Mouse (Mus musculus): Measurements from ENCODE around the gene Vkorc1l1. TPM values are rescaled to one million over a fixed set of nuclear protein-coding genes. Genes with fewer than 3 reads are reported as not detected.

The Vkorc1l1 gene
- polyA plus RNA-seq, 1 experiment from 2014 or later: 41.3 TPM

DNA sequence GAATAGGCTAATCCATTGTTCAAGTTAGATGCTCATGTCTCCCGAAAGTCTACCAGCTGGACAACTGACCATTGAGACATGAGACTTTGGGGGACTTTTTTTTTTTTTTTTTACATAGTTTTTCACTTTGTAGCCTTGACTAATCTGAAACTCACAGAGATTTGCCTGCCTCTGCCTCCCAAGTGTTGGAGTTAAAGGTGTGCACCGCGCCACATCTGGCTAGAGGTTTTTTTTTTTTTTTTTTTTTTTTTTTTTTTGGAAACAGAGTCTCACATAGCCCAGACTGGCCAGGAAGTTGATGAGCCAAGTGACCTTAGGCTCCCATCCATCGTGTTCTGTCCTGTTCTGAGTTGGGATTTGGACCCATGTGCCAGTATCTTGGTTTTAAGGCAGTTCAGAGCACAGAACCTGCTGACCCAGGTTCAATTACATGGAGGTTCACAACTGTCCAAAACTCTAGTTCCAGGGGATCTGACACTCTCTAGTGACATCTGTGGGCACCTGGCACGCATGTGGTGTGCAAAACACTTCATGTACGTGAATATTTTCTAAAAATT is 66.3 kb downstream of the Vkorc1l1 start:
- Histone ChIP-seq H3K27ac (replicated peaks; ENCODE audit: low read depth, low read length) (no peak overlapping the region), H3K4me2 (ENCODE audit: low read depth, low read length) (no peak overlapping the region), H3K4me1 (ENCODE audit: control insufficient read depth, insufficient read depth, low read length) (no peaks in the 10 kb centered on the region), H3K36me3 (replicated peaks; ENCODE audit: control insufficient read depth, insufficient read depth, low read depth, low read length) (peaks cover 3% of the 10 kb centered on the region), H3K4me3 (ENCODE audit: low read depth, low read length) (no peak overlapping the region), H3K9ac (replicated peaks; ENCODE audit: low read length) (no peak overlapping the region), H3K9me3 (replicated peaks; ENCODE audit: control insufficient read depth, low read length) (peaks cover 3% of the 10 kb centered on the region; the same call in 1 of the 2 replicates), H3K27me3 (ENCODE audit: control insufficient read depth, insufficient read depth, low read length) (no peaks in the 10 kb centered on the region)
- DNase-seq (ENCODE audit: low spot score) (no peak), ATAC-seq (replicated peaks; ENCODE audit: insufficient number of reproducible peaks, low FRiP score, low TSS enrichment, low read depth) (no peak)
- 81% methylated on average over 6 of the region's 6 CpGs for WGBS

DNA sequence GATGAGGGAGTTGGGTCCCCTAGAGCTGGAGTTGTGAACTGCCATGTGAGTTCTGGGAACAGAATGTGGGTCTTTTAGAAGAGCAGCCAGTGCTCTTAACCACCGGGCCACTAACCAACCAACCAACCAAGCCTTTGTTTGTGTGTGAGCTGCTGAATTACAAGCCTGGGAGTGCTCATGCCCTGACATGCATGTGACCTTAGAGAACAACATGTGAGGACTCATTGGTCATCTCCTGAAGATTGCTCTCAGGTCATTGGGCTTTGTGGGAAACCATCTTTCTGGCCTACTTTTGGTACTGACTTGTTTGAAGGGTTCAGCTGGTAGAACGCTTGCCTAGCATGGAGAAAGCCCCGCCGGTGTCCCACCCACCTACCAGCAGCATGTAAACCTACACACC is 68.0 kb downstream of the Vkorc1l1 start:
- WGBS: 98% methylated on average over 4 of the region's 4 CpGs
- DNase-seq (ENCODE audit: low spot score) (no peak), ATAC-seq (replicated peaks; ENCODE audit: insufficient number of reproducible peaks, low FRiP score, low TSS enrichment, low read depth) (no peak)
- no peaks in the 10 kb centered on the region for H3K27me3 ChIP-seq (ENCODE audit: control insufficient read depth, insufficient read depth, low read length)
- H3K4me1 ChIP-seq (ENCODE audit: control insufficient read depth, insufficient read depth, low read length): no peaks in the 10 kb centered on the region
- peaks cover 3% of the 10 kb centered on the region; the same call in 1 of the 2 replicates for H3K9me3 ChIP-seq (replicated peaks; ENCODE audit: control insufficient read depth, low read length)
- H3K27ac ChIP-seq (replicated peaks; ENCODE audit: low read depth, low read length): no peak overlapping the region
- no peak overlapping the region for H3K9ac ChIP-seq (replicated peaks; ENCODE audit: low read length)
- peaks cover 3% of the 10 kb centered on the region for H3K36me3 ChIP-seq (replicated peaks; ENCODE audit: control insufficient read depth, insufficient read depth, low read depth, low read length)
- no peak overlapping the region for H3K4me3 ChIP-seq (ENCODE audit: low read depth, low read length)
- no peak overlapping the region for H3K4me2 ChIP-seq (ENCODE audit: low read depth, low read length)

DNA sequence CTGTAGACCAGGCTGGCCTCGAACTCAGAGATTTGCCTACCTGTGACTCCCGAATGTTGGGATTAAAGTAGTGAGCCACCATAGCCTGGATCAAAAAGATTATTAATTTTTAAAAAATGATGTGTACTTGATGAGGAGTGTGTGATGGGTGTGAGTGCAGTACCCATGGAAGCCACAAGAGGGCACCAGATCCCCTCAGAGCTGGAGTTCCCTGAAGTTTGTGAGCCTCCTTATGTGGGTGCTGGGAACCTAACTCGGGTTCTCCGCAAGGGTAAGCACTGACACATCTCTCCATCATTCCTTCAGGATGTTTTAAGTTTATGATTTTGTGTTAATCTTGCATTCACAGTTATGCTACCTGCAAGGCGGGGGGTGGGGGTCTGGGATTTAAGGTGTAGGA is 69.2 kb downstream of the Vkorc1l1 start:
- DNase-seq (ENCODE audit: low spot score) (no peak), ATAC-seq (replicated peaks; ENCODE audit: insufficient number of reproducible peaks, low FRiP score, low TSS enrichment, low read depth) (no peak)
- Histone ChIP-seq H3K9me3 (replicated peaks; ENCODE audit: control insufficient read depth, low read length) (peaks cover 3% of the 10 kb centered on the region; the same call in 1 of the 2 replicates), H3K4me3 (ENCODE audit: low read depth, low read length) (no peak overlapping the region), H3K4me1 (ENCODE audit: control insufficient read depth, insufficient read depth, low read length) (no peaks in the 10 kb centered on the region), H3K9ac (replicated peaks; ENCODE audit: low read length) (no peak overlapping the region), H3K27me3 (ENCODE audit: control insufficient read depth, insufficient read depth, low read length) (no peaks in the 10 kb centered on the region), H3K4me2 (ENCODE audit: low read depth, low read length) (no peak overlapping the region), H3K27ac (replicated peaks; ENCODE audit: low read depth, low read length) (no peak overlapping the region), H3K36me3 (replicated peaks; ENCODE audit: control insufficient read depth, insufficient read depth, low read depth, low read length) (peaks cover 3% of the 10 kb centered on the region)
- 89% methylated on average over 5 of the region's 5 CpGs for WGBS

DNA sequence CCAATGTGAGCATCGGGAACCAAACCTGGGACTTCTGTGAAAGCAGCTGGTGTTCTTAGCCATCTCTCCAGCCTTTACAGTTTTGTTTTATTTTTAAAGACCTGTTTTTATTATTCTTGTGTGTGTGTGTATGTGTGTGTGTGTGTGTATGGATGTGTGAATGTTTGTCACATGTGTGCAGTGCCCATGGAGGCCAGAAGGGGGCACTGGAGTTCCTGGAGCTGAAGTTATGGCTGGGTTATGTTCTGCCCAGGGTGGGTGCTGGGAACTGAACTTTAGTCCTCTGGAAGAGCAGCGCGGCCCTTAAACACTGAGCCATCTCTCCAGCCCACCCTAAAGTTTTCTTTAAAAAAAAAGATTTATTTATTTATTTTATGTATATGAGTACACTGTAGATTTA is 73.3 kb downstream of the Vkorc1l1 start:
- Histone ChIP-seq H3K4me3 (ENCODE audit: low read depth, low read length) (no peak overlapping the region), H3K4me2 (ENCODE audit: low read depth, low read length) (no peak overlapping the region), H3K27me3 (ENCODE audit: control insufficient read depth, insufficient read depth, low read length) (no peaks in the 10 kb centered on the region), H3K4me1 (ENCODE audit: control insufficient read depth, insufficient read depth, low read length) (no peaks in the 10 kb centered on the region), H3K27ac (replicated peaks; ENCODE audit: low read depth, low read length) (no peak overlapping the region), H3K36me3 (replicated peaks; ENCODE audit: control insufficient read depth, insufficient read depth, low read depth, low read length) (peaks cover 3% of the 10 kb centered on the region), H3K9me3 (replicated peaks; ENCODE audit: control insufficient read depth, low read length) (peaks cover 3% of the 10 kb centered on the region; the same call in 1 of the 2 replicates), H3K9ac (replicated peaks; ENCODE audit: low read length) (no peak overlapping the region)
- ATAC-seq (replicated peaks; ENCODE audit: insufficient number of reproducible peaks, low FRiP score, low TSS enrichment, low read depth): no peak
- WGBS: 99% methylated on average over 3 of the region's 3 CpGs
- no peak for DNase-seq (ENCODE audit: low spot score)

DNA sequence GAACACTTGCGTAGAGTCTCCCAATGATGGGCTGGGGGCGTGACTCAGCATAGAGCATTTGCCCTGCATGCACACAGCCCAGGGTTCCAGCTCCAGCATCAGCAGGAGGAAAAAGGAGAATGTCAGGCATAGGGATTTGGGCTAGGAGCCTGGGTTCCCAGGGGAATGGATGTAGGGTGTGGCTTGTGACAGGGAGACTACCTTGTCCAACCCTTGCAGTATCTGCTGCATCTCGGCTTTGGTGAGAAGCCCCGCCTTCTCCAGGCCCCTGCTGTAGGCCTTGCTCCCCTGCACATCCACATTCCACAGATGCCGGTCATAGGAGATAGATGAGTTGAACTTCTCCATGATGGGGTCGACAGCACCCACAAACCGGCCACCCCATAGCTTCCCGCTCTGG is 77.7 kb downstream of the Vkorc1l1 start:
- H3K4me3 ChIP-seq (ENCODE audit: low read depth, low read length): no peak overlapping the region
- H3K9ac ChIP-seq (replicated peaks; ENCODE audit: low read length): no peak overlapping the region
- no peak for ATAC-seq (replicated peaks; ENCODE audit: insufficient number of reproducible peaks, low FRiP score, low TSS enrichment, low read depth)
- no peak overlapping the region for H3K27ac ChIP-seq (replicated peaks; ENCODE audit: low read depth, low read length)
- H3K9me3 ChIP-seq (replicated peaks; ENCODE audit: control insufficient read depth, low read length): no peaks in the 10 kb centered on the region
- WGBS: 79% methylated on average over 8 of the region's 8 CpGs
- no peak overlapping the region for H3K4me2 ChIP-seq (ENCODE audit: low read depth, low read length)
- DNase-seq (ENCODE audit: low spot score): no peak
- no peaks in the 10 kb centered on the region for H3K4me1 ChIP-seq (ENCODE audit: control insufficient read depth, insufficient read depth, low read length)
- H3K27me3 ChIP-seq (ENCODE audit: control insufficient read depth, insufficient read depth, low read length): no peaks in the 10 kb centered on the region
- no peaks in the 10 kb centered on the region; the same call in 1 of the 2 replicates for H3K36me3 ChIP-seq (replicated peaks; ENCODE audit: control insufficient read depth, insufficient read depth, low read depth, low read length)

DNA sequence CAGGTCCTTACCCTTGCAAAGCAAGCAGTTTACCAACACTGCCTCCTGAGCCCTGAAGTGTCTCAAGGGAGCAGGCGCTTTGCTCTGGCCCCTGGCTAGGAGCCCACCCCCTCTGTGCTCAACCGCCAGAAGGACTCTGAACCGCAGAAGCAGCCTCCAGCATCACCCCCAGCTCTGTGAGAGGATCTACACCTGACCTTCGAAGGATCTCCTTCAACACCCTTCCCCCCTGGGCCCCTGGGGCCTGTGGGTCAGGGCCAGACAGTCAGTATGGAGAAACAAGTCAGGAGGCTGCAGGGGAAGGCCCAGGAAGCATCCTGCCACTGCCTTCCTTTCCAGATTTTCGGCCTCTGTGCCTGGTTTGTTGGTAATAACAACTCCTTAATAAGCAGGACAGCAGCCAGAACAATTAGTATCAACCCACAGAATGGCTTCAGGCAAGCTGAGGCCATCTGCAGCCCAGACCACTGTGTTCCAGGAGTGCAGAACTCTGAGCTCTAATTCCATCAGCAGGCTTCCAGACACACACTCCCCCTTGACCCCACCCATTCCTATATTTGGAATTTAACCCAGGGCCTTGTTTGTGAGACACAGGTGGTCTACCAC is 79.7 kb downstream of the Vkorc1l1 start:
- Histone ChIP-seq H3K27ac (replicated peaks; ENCODE audit: low read depth, low read length) (no peak overlapping the region), H3K36me3 (replicated peaks; ENCODE audit: control insufficient read depth, insufficient read depth, low read depth, low read length) (no peaks in the 10 kb centered on the region), H3K4me2 (ENCODE audit: low read depth, low read length) (no peak overlapping the region), H3K27me3 (ENCODE audit: control insufficient read depth, insufficient read depth, low read length) (no peaks in the 10 kb centered on the region), H3K4me1 (ENCODE audit: control insufficient read depth, insufficient read depth, low read length) (no peaks in the 10 kb centered on the region), H3K9me3 (replicated peaks; ENCODE audit: control insufficient read depth, low read length) (no peaks in the 10 kb centered on the region), H3K4me3 (ENCODE audit: low read depth, low read length) (no peak overlapping the region), H3K9ac (replicated peaks; ENCODE audit: low read length) (no peak overlapping the region)
- ATAC-seq (replicated peaks; ENCODE audit: insufficient number of reproducible peaks, low FRiP score, low TSS enrichment, low read depth) (no peak), DNase-seq (ENCODE audit: low spot score) (no peak)
- 61% methylated on average over 5 of the region's 5 CpGs for WGBS

DNA sequence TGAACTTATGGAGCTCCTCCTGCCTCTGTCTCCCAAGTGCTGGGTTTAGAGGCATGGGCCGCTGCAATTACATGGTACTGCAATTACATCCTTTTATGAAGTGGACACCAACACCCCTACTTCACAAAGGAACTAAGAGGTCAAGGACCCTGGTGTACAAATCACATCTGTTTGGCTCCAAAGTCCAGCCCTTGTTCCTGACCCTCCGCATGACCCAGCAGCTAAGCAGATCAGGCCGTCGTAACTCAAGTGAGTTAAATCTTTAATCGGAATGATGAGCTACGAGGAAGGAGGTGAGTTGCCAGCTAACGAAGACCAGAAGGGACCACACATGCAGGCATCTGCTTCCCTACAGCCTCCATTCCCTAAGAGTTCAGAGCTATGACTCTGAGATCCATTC is 80.6 kb downstream of the Vkorc1l1 start:
- WGBS: 51% methylated on average over 7 of the region's 7 CpGs
- no peak overlapping the region for H3K9ac ChIP-seq (replicated peaks; ENCODE audit: low read length)
- no peaks in the 10 kb centered on the region for H3K27me3 ChIP-seq (ENCODE audit: control insufficient read depth, insufficient read depth, low read length)
- no peak overlapping the region for H3K4me2 ChIP-seq (ENCODE audit: low read depth, low read length)
- ATAC-seq (replicated peaks; ENCODE audit: insufficient number of reproducible peaks, low FRiP score, low TSS enrichment, low read depth) (no peak), DNase-seq (ENCODE audit: low spot score) (no peak)
- no peak overlapping the region for H3K27ac ChIP-seq (replicated peaks; ENCODE audit: low read depth, low read length)
- no peaks in the 10 kb centered on the region for H3K9me3 ChIP-seq (replicated peaks; ENCODE audit: control insufficient read depth, low read length)
- no peaks in the 10 kb centered on the region for H3K36me3 ChIP-seq (replicated peaks; ENCODE audit: control insufficient read depth, insufficient read depth, low read depth, low read length)
- H3K4me1 ChIP-seq (ENCODE audit: control insufficient read depth, insufficient read depth, low read length): no peaks in the 10 kb centered on the region
- H3K4me3 ChIP-seq (ENCODE audit: low read depth, low read length): no peak overlapping the region

DNA sequence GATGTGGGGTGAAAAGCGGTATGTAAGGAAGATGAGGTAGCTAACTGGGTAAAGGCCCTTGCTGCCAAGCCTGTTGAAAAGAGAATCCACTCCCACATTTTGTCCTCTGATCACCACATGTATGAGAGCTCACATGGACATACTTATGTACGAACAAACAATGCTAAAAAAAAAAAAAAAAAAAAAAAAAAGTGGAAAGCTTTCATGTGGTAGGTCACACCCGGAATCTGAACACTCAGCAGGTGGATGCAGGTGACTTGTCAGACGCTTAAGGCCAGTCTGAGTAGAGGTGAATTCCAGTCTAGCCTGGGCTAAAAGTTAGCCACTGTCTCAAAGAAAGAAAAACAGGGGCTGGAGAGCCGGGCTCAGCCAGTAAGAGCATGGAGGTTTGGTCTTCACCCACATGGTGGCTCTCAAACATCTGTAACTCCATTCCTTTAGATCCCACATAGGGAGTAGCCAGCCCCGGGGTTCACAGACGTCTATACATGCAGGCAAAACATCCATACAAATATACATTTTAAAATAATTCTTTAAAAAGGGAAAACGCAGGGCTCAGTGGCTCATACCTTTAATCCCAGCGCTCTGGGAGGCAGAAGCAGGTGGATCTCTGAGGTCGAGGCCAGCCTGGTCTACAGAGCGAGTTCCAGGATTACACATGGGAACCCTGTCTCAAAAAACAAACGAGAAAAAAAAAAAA is 81.4 kb downstream of the Vkorc1l1 start:
- Histone ChIP-seq H3K9ac (replicated peaks; ENCODE audit: low read length) (no peak overlapping the region), H3K27ac (replicated peaks; ENCODE audit: low read depth, low read length) (no peak overlapping the region), H3K36me3 (replicated peaks; ENCODE audit: control insufficient read depth, insufficient read depth, low read depth, low read length) (no peaks in the 10 kb centered on the region), H3K9me3 (replicated peaks; ENCODE audit: control insufficient read depth, low read length) (no peaks in the 10 kb centered on the region), H3K4me1 (ENCODE audit: control insufficient read depth, insufficient read depth, low read length) (no peaks in the 10 kb centered on the region), H3K4me2 (ENCODE audit: low read depth, low read length) (peak overlapping the region; percentile 74; the same call in 1 of the 2 replicates), H3K27me3 (ENCODE audit: control insufficient read depth, insufficient read depth, low read length) (no peaks in the 10 kb centered on the region), H3K4me3 (ENCODE audit: low read depth, low read length) (peak overlapping the region; percentile 52; the same call in 1 of the 2 replicates)
- DNase-seq (ENCODE audit: low spot score) (no peak), ATAC-seq (replicated peaks; ENCODE audit: insufficient number of reproducible peaks, low FRiP score, low TSS enrichment, low read depth) (no peak)
- 44% methylated on average over 12 of the region's 12 CpGs for WGBS
